9 mouse cellular contexts compared by ENCODE assay signal in genomic region chr12:39956396-39956795, GRCm38 (mm10).
DNase-seq lines count a peak whose midpoint lies in the region; ATAC-seq and TF ChIP-seq lines count a peak whose summit lies in the region.
"Had no signal": no experiment of that assay in that cellular context is flagged by ENCODE, and none has a peak within 500 bp of the region (broad histone marks: within the 10 kb centered on the region; RNA-seq: fewer than 3 reads in every experiment).

No protein-coding gene starts in this region.

- peak overlapping the region; percentile 17 for H3K4me3 ChIP-seq in hindbrain, embryonic 11.5 days (ENCODE audit: low read depth, low read length)
- H3K4me3 ChIP-seq in intestine, postnatal 0 days (ENCODE audit: low read depth, low read length): no peak overlapping the region
- no peak overlapping the region for H3K4me3 ChIP-seq in intestine, embryonic 15.5 days (replicated peaks)
- H3K4me3 ChIP-seq: embryonic facial prominence, embryonic 13.5 days had no signal

- no peak overlapping the region for H3K4me2 ChIP-seq in hindbrain, embryonic 11.5 days (replicated peaks; ENCODE audit: low read depth, low read length)
- no peak overlapping the region for H3K4me2 ChIP-seq in intestine, postnatal 0 days (replicated peaks; ENCODE audit: low read depth)
- no peak overlapping the region for H3K4me2 ChIP-seq in intestine, embryonic 15.5 days (replicated peaks)
- H3K4me2 ChIP-seq: embryonic facial prominence, embryonic 13.5 days had no signal

- no peaks in the 10 kb centered on the region for H3K27me3 ChIP-seq in hindbrain, embryonic 11.5 days (ENCODE audit: control insufficient read depth, insufficient read depth, low read length)
- no peaks in the 10 kb centered on the region for H3K27me3 ChIP-seq in intestine, postnatal 0 days (replicated peaks; ENCODE audit: control insufficient read depth, insufficient read depth, low read length)
- H3K27me3 ChIP-seq in intestine, embryonic 15.5 days (replicated peaks): no peaks in the 10 kb centered on the region
- H3K27me3 ChIP-seq: embryonic facial prominence, embryonic 13.5 days had no signal

- H3K36me3 ChIP-seq in hindbrain, embryonic 11.5 days (ENCODE audit: control insufficient read depth, insufficient read depth, low read length): no peaks in the 10 kb centered on the region
- no peaks in the 10 kb centered on the region for H3K36me3 ChIP-seq in intestine, postnatal 0 days (ENCODE audit: control insufficient read depth, insufficient read depth)
- H3K36me3 ChIP-seq in intestine, embryonic 15.5 days: no peaks in the 10 kb centered on the region
- H3K36me3 ChIP-seq: embryonic facial prominence, embryonic 13.5 days had no signal

- DNase-seq in adrenal gland, adult 8-10 months: peak; percentile 31
- peak; percentile 98 for DNase-seq in cerebellum, postnatal 10 days
- DNase-seq in gastrocnemius, adult 18-20 months (ENCODE audit: low spot score): peak; percentile 17
- peak; percentile 82 for DNase-seq in hindbrain, embryonic 11.5 days (ENCODE audit: low spot score)
- peak; percentile 52 for DNase-seq in layer of hippocampus, adult 9-11 months
- peak; percentile 40 for DNase-seq in ovary, postnatal 36 days (ENCODE audit: low spot score)

- TF ChIP-seq CTCF in intestine, postnatal 0 days (IDR thresholded peaks at IDR 0.05; ENCODE audit: low read depth): no peak

- ATAC-seq in hindbrain, embryonic 11.5 days (ENCODE audit: low FRiP score): peak; percentile 98
- no peak for ATAC-seq in intestine, postnatal 0 days
- ATAC-seq in intestine, embryonic 15.5 days: no peak

- H3K9me3 ChIP-seq in hindbrain, embryonic 11.5 days (ENCODE audit: control insufficient read depth, low read length): no peaks in the 10 kb centered on the region
- no peaks in the 10 kb centered on the region for H3K9me3 ChIP-seq in intestine, postnatal 0 days (ENCODE audit: control insufficient read depth)
- no peaks in the 10 kb centered on the region for H3K9me3 ChIP-seq in intestine, embryonic 15.5 days
- H3K9me3 ChIP-seq: embryonic facial prominence, embryonic 13.5 days had no signal

- peak overlapping the region; percentile 67 for H3K27ac ChIP-seq in hindbrain, embryonic 11.5 days (ENCODE audit: low read depth, low read length)
- no peak overlapping the region for H3K27ac ChIP-seq in intestine, postnatal 0 days (ENCODE audit: low read depth, low read length)
- H3K27ac ChIP-seq in intestine, embryonic 15.5 days: no peak overlapping the region
- H3K27ac ChIP-seq: embryonic facial prominence, embryonic 13.5 days had no signal

- 33% methylated on average over 15 of the region's 15 CpGs for WGBS in hindbrain, embryonic 11.5 days
- 76% methylated on average over 15 of the region's 15 CpGs for WGBS in intestine, postnatal 0 days
- 73% methylated on average over 15 of the region's 15 CpGs for WGBS in intestine, embryonic 15.5 days

- no peak overlapping the region for H3K9ac ChIP-seq in hindbrain, embryonic 11.5 days (ENCODE audit: low read depth, low read length)
- H3K9ac ChIP-seq in intestine, postnatal 0 days (ENCODE audit: low read depth, low read length): no peak overlapping the region
- H3K9ac ChIP-seq in intestine, embryonic 15.5 days: no peak overlapping the region
- H3K9ac ChIP-seq: embryonic facial prominence, embryonic 13.5 days had no signal

- no peaks in the 10 kb centered on the region for H3K4me1 ChIP-seq in hindbrain, embryonic 11.5 days (replicated peaks; ENCODE audit: control insufficient read depth, insufficient read depth, low read length)
- no peaks in the 10 kb centered on the region for H3K4me1 ChIP-seq in intestine, postnatal 0 days (replicated peaks; ENCODE audit: control insufficient read depth, insufficient read depth, low read length)
- no peaks in the 10 kb centered on the region for H3K4me1 ChIP-seq in intestine, embryonic 15.5 days (replicated peaks)

Comparison
In these comparisons a context has a peak if more than half of its experiments do, and no peak if none do; other contexts are left out.
1. DNase-seq: peak in every context shown above with its lines; median percentile 98 in cerebellum, postnatal 10 days; 82 in hindbrain, embryonic 11.5 days; 52 in layer of hippocampus, adult 9-11 months; 40 in ovary, postnatal 36 days; 31 in adrenal gland, adult 8-10 months; 17 in gastrocnemius, adult 18-20 months.